In genomic region chr5:35920557-35920956, GRCm38 (mm10) we compare ENCODE assay signal across 14 mouse cellular contexts. TPM values are rescaled to one million over a fixed set of nuclear protein-coding genes. Genes with fewer than 3 reads are reported as not detected.
DNase-seq lines count a peak whose midpoint lies in the region; ATAC-seq and TF ChIP-seq lines count a peak whose summit lies in the region.
"Had no signal": no experiment of that assay in that cellular context is flagged by ENCODE, and none has a peak within 500 bp of the region (broad histone marks: within the 10 kb centered on the region; RNA-seq: fewer than 3 reads in every experiment).

No protein-coding gene starts in this region.

- no peak for TF ChIP-seq CTCF in gastrocnemius, adult 2 months (IDR thresholded peaks at IDR 0.05)
- TF ChIP-seq CTCF in hindbrain, postnatal 0 days (IDR thresholded peaks at IDR 0.05; ENCODE audit: low read depth), result no peak
- no peak for TF ChIP-seq CTCF in stomach, postnatal 0 days (IDR thresholded peaks at IDR 0.05; ENCODE audit: low read depth)

- H3K4me1 ChIP-seq in hindbrain, embryonic 12.5 days, result peaks cover 96% of the 10 kb centered on the region
- H3K4me1 ChIP-seq in hindbrain, postnatal 0 days (ENCODE audit: insufficient read depth, low read length), result peaks cover 49% of the 10 kb centered on the region
- peaks cover 99% of the 10 kb centered on the region for H3K4me1 ChIP-seq in neural tube, embryonic 13.5 days (replicated peaks)
- peaks cover 83% of the 10 kb centered on the region for H3K4me1 ChIP-seq in neural tube, embryonic 15.5 days
- peaks cover 10% of the 10 kb centered on the region for H3K4me1 ChIP-seq in stomach, postnatal 0 days (replicated peaks; ENCODE audit: control insufficient read depth, insufficient read depth)

- no peak overlapping the region for H3K9ac ChIP-seq in hindbrain, embryonic 12.5 days
- H3K9ac ChIP-seq in hindbrain, postnatal 0 days (replicated peaks; ENCODE audit: low read length), result no peak overlapping the region
- no peak overlapping the region for H3K9ac ChIP-seq in neural tube, embryonic 13.5 days
- H3K9ac ChIP-seq in neural tube, embryonic 15.5 days (replicated peaks), result no peak overlapping the region
- no peak overlapping the region; the same call in 1 of the 2 replicates for H3K9ac ChIP-seq in stomach, postnatal 0 days (ENCODE audit: low read length)

- ATAC-seq in hindbrain, embryonic 12.5 days (ENCODE audit: low FRiP score), result no peak
- no peak for ATAC-seq in hindbrain, postnatal 0 days
- ATAC-seq in neural tube, embryonic 13.5 days (ENCODE audit: low read depth), result no peak
- no peak for ATAC-seq in neural tube, embryonic 15.5 days (ENCODE audit: low FRiP score)
- ATAC-seq in stomach, postnatal 0 days (ENCODE audit: low FRiP score, low TSS enrichment), result no peak
- ATAC-seq: forebrain, embryonic 14.5 days had no signal

- H3K27ac ChIP-seq in gastrocnemius, adult 2 months, result peak overlapping the region; percentile 83
- H3K27ac ChIP-seq in hindbrain, embryonic 12.5 days, result peak overlapping the region; percentile 89
- H3K27ac ChIP-seq in hindbrain, postnatal 0 days, result no peak overlapping the region
- peak overlapping the region; percentile 61; the same call in 1 of the 2 replicates for H3K27ac ChIP-seq in neural tube, embryonic 13.5 days (replicated peaks)
- H3K27ac ChIP-seq in neural tube, embryonic 15.5 days (replicated peaks), result no peak overlapping the region
- H3K27ac ChIP-seq in stomach, postnatal 0 days (replicated peaks), result peak overlapping the region; percentile 89

- H3K4me3 ChIP-seq in gastrocnemius, adult 2 months, result no peak overlapping the region
- no peak overlapping the region for H3K4me3 ChIP-seq in hindbrain, embryonic 12.5 days
- H3K4me3 ChIP-seq in hindbrain, postnatal 0 days (ENCODE audit: low read length), result no peak overlapping the region
- no peak overlapping the region for H3K4me3 ChIP-seq in neural tube, embryonic 13.5 days
- H3K4me3 ChIP-seq in neural tube, embryonic 15.5 days (replicated peaks), result no peak overlapping the region
- no peak overlapping the region for H3K4me3 ChIP-seq in stomach, postnatal 0 days (ENCODE audit: low read depth, low read length)

- H3K36me3 ChIP-seq in hindbrain, embryonic 12.5 days, result no peaks in the 10 kb centered on the region
- no peaks in the 10 kb centered on the region for H3K36me3 ChIP-seq in hindbrain, postnatal 0 days (ENCODE audit: insufficient read depth, low read length)
- H3K36me3 ChIP-seq in neural tube, embryonic 13.5 days, result no peaks in the 10 kb centered on the region
- H3K36me3 ChIP-seq in neural tube, embryonic 15.5 days, result no peaks in the 10 kb centered on the region
- H3K36me3 ChIP-seq in stomach, postnatal 0 days (ENCODE audit: control insufficient read depth, insufficient read depth, low read length), result no peaks in the 10 kb centered on the region; the same call in 1 of the 2 replicates

- no peaks in the 10 kb centered on the region for H3K9me3 ChIP-seq in hindbrain, embryonic 12.5 days (replicated peaks)
- H3K9me3 ChIP-seq in hindbrain, postnatal 0 days (ENCODE audit: low read length), result no peaks in the 10 kb centered on the region
- no peaks in the 10 kb centered on the region for H3K9me3 ChIP-seq in neural tube, embryonic 13.5 days
- H3K9me3 ChIP-seq in neural tube, embryonic 15.5 days (replicated peaks), result no peaks in the 10 kb centered on the region
- no peaks in the 10 kb centered on the region for H3K9me3 ChIP-seq in stomach, postnatal 0 days (ENCODE audit: control insufficient read depth, low read length)

- no peak for TF ChIP-seq EP300 in stomach, postnatal 0 days (optimal IDR thresholded peaks at IDR 0.05)

- no peaks in the 10 kb centered on the region for H3K27me3 ChIP-seq in hindbrain, embryonic 12.5 days
- H3K27me3 ChIP-seq in hindbrain, postnatal 0 days (ENCODE audit: insufficient read depth, low read length), result no peaks in the 10 kb centered on the region
- no peaks in the 10 kb centered on the region for H3K27me3 ChIP-seq in neural tube, embryonic 13.5 days
- H3K27me3 ChIP-seq in neural tube, embryonic 15.5 days (replicated peaks), result no peaks in the 10 kb centered on the region
- no peaks in the 10 kb centered on the region for H3K27me3 ChIP-seq in stomach, postnatal 0 days (ENCODE audit: control insufficient read depth, insufficient read depth, low read length)

- no peak for DNase-seq in gastrocnemius, adult 2 months
- DNase-seq in gastrocnemius, adult 18-20 months (ENCODE audit: low spot score), result no peak
- no peak for DNase-seq in hindbrain, postnatal 0 days (ENCODE audit: low spot score)
- no peak for DNase-seq in stomach, postnatal 0 days (ENCODE audit: low spot score)
- DNase-seq in retina, embryonic 14.5 days (ENCODE audit: low spot score), result no peak
- DNase-seq: cerebellum, adult 18-20 months; gastrocnemius, postnatal 14 days; kidney, adult 9 months; layer of hippocampus, adult 9-11 months; thymus, adult 2 months had no signal

- no peak overlapping the region for H3K4me2 ChIP-seq in hindbrain, embryonic 12.5 days (replicated peaks)
- no peak overlapping the region for H3K4me2 ChIP-seq in hindbrain, postnatal 0 days (ENCODE audit: low read depth, low read length)
- no peak overlapping the region for H3K4me2 ChIP-seq in neural tube, embryonic 13.5 days
- H3K4me2 ChIP-seq in neural tube, embryonic 15.5 days, result no peak overlapping the region
- H3K4me2 ChIP-seq in stomach, postnatal 0 days (replicated peaks; ENCODE audit: low read depth), result no peak overlapping the region

- intact Hi-C loops in gastrocnemius, adult 2 months (cut with DNase I), result no loop called here

RNA-seq across cellular contexts. Expression of gene Afap1, which starts 27.4 kb away (rescaled TPM):
- 1 to 10 TPM; 7.4 to 8.3 TPM for total RNA-seq in gastrocnemius, adult 2 months (2021)
- 1 to 10 TPM; 5.8 to 7.8 TPM for total RNA-seq in gastrocnemius, adult 18-20 months (2021)
- 80.4 and 98.4 TPM in 2 replicates for polyA plus RNA-seq in hindbrain, embryonic 12.5 days (2016; fragmentation: Nextera tagmentation; extraction: Ambion mirVana)
- 59.7 and 89.4 TPM in 2 replicates for total RNA-seq in hindbrain, postnatal 0 days (2014; rRNA removed)
- 38.2 and 43.6 TPM in 2 replicates for polyA plus RNA-seq in hindbrain, postnatal 0 days (2015; fragmentation: Nextera tagmentation; extraction: Ambion mirVana)
- polyA plus RNA-seq in neural tube, embryonic 13.5 days (2015; fragmentation: Nextera tagmentation; extraction: Ambion mirVana), result 92.2 and 99.6 TPM in 2 replicates
- polyA plus RNA-seq in neural tube, embryonic 15.5 days (2015; fragmentation: Nextera tagmentation; extraction: Ambion mirVana), result 50.8 and 57.0 TPM in 2 replicates
- 9.3 and 9.4 TPM in 2 replicates for polyA plus RNA-seq in stomach, postnatal 0 days (2015; fragmentation: Nextera tagmentation; extraction: Ambion mirVana)

Comparison
In these comparisons a context has a peak if more than half of its experiments do, and no peak if none do; other contexts are left out.
1. H3K27ac ChIP-seq: peak in gastrocnemius, adult 2 months (single experiment), hindbrain, embryonic 12.5 days (single experiment), neural tube, embryonic 13.5 days (single experiment) and stomach, postnatal 0 days (single experiment); none in hindbrain, postnatal 0 days (single experiment) and neural tube, embryonic 15.5 days (single experiment).